Mouse (Mus musculus) liver, postnatal 0 days (tissue): ENCODE data around the gene Trib2.

ENCODE experiments used
- CTCF ChIP-seq: sonication (generic); IDR thresholded peaks from 2 replicates; pipeline ENCODE4 v1.5.1; 2016; ENCODE audit warnings: antibody characterized with exemption, low read depth
- EP300 ChIP-seq: IDR thresholded peaks from 2 replicates; pipeline ENCODE4 v1.6.1; 2016; ENCODE audit warnings: antibody characterized with exemption, low read depth, mild to moderate bottlenecking

- TF ChIP-seq CTCF (no peak), EP300 (no peak)
These were observed 4.3 kb upstream of the Trib2 start for GRCm38 (mm10) chr12:15821019-15821418.
